Mouse (Mus musculus): Measurements from ENCODE around the gene Strn3. TPM values are rescaled to one million over a fixed set of nuclear protein-coding genes. Genes with fewer than 3 reads are reported as not detected.
"Not testable (repeated sequence)": the region's sequence is repeated elsewhere in the genome, so short reads cannot be mapped to it uniquely, and the experiment has no call there.

Gene Strn3
- total RNA-seq, 4 experiments from 2014 or later, result 78.4 to 95.1 (median 87.9) TPM

DNA sequence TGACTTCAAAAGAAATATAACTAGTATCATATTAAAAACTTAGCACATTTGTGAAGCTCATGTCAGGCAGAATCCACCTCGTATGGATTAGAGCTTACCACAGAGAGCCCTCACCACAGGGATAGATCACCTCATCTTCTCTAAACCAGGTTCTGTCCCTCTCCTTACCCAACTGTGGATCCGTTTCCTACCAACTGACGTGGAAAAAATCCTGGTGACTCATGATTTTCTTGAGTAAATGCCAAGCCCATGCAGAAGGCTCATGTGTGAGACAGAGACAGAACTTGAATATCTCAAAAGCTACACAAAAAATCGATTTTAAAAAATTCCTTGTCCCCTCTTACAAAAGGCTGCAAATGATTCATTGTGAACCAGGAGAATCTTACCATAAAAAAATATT is 85.6 kb downstream of the Strn3 start:
- no peak for DNase-seq

DNA sequence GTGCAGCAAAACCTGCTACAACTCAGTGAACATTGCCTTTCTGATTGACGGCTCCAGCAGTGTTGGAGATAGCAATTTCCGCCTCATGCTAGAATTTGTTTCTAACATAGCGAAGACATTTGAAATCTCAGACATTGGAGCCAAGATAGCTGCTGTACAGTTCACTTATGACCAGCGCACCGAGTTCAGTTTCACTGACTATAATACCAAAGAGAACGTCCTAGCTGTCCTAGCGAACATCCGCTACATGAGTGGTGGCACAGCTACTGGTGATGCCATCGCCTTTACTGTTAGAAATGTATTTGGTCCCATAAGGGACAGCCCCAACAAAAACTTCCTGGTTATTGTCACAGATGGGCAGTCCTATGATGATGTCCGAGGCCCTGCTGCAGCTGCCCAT is 88.4 kb downstream of the Strn3 start:
- DNase-seq, result no peak

DNA sequence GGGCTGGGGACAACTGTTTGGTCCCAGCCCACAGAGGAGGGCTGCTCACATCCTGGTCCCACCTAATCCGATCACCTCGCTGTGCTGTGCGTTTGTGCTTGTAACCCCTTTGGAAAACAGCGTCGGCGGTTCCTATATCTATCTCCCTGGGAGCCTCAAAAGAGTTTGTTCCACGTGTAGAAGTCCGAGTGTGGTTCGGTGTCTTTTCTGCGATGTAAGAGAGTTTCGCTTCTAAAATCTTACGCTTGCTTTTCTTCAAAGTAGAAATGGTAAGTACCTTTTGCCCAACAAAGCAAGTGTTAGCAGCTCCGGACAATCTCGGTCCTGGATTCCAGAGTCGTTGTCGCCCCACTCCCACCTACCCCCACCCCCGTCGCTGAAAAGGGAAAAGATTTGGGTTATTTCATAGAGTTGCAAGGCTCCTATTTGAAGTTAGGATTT is 97.6 kb downstream of the Strn3 start:
- no peak for DNase-seq

DNA sequence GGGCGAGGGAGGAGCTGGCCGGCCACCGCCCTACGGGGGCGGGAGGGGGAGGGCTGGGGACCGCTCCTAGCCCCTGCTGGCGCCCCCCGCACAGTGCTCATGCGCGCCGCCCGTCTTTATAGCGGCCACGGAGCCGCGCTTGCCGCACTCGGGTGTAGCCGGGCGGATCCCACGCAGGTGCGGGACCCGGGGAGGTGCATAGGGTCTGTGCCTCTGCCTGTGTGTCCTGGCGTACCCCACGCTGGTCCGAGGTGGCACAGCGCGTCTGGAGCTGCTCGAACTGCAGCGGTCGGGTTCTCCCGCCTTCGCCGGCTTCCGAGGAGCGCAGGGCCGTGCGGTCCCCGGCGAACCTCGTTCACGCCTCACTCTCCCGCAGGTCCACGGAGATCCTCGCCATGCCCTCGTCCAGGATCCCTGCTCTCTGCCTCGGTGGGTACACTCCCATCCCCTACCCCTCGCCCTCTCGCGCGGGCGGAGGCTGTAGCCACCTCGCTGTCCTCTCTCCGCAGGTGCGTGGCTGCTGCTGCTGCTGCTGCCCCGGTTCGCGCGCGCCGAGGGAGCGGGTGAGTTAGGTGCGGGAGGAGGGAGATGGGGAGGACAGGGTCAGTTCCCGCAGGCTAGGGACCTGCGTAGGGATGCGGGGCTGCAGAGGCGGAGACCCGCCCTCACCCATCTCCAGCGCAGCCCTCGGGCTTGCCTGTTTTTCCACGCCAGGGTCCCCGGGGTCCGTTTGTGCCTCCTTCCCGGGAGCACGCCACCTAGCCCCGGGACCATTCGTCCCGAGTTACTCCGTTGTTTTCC is 98.3 kb downstream of the Strn3 start, which contains the start of gene Coch:
Gene Coch, plus strand, starts transcription at position 113 of the 801 bp plus-strand sequence.
- no peak for DNase-seq

DNA sequence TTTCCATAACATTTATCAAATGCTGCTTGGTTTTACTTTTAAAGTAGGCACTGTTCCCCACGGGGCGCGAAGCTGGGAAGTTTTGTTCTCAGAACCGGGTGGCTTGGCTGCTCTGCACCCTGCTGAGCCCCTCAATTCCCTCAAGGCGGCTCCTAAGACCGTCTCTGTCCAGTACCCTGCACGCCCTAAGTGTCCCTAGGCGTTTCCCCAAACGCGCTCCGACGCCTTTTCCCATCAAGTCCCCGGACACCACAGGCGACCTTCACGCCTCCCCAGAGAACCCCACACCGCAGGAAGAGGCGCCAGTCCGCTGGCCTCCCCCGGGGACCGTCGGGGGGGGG is 98.8 kb downstream of the Strn3 start:
- DNase-seq, result no peak

DNA sequence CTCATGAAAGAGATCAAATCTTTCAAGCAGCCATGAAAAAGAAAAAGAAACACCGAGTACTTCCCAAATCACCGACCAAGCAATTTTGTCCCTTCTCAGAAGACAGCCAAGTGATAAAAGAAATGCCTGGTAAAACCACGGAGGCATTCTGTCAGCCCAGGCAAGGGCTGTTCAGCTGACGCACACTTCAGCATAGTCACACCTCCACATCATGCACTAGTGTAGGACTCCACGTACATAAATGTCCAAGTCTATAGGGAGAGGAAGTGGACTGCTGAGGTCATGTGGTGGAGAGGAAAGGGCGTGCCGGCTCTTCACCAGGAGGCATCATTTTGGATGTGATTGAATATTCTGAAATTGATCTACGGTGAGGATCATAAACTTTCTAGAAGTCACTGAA is 99.8 kb downstream of the Strn3 start:
- no peak for DNase-seq

DNA sequence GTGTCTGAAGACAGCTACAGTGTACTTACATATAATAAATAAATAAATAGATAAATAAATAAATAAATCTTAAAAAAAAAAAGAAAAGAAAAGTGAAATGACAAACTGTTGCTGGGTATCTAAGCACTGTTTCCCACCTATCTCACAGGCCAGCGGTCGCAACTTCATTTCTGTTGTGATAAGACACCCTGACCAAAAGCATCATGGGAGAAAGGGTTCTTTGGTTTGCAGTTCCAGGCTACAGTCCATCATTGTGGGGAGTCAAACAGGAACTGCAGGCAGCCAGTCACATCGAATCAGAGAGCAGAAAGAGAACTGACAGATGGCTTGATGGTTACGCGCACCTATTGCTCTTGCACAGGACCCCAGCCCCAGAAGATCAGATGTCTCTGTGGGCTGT is 102.4 kb downstream of the Strn3 start:
- DNase-seq, result no peak

DNA sequence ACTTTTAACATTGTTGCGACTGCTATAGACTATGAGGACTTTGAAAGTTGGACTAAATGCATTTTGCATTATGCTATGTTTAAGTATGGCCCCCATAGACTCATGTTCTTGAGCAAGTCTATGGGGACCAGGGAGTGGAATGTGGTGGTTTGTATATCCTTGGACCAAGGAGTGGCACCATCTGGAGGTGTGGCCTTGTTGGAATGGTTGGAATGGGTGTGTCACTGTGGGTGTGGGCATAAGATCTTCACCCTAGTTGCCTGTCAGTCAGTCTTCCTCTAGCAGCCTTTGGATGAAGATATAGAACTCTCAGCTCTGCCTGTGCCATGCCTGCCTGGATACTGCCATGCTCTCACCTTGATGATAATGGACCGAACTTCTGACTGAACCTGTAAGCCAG is 113.9 kb downstream of the Strn3 start:
- DNase-seq, result not testable (repeated sequence)

DNA sequence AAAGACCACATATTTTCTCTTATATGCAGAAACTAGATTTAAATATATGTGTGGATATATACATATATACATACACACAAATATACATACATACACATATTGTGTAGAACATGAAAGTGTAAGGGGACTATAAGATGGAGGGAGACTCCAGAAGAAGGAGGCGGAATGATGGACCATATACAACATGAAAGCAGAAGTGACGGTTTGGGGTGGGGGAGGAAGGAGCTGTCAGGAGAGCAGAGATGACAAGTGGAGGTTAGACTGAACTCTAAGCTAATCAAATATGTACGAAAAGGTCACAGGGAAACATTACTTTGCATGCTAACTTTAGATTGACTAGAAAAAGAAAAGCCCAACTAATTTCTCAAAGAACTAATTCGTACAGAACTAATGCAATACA is 119.0 kb downstream of the Strn3 start:
- DNase-seq, result no peak

DNA sequence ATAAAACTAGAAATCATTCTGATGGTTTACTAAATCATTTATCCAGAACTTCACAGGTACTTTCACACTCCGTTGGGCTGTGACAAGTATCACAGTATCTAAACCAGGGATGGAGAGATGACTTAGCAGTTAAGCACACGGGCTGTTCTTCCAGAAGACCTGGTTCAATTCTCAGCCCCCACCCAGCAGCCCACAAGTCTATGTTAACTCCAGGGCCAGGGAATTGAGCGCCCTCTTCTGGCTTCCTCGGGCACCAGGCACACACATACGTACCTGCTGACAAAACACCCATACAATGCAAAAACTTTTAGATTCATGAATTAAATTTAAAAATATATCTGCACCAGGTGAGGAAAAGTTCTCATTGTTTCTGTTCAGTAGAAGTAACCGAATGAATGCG is 121.8 kb downstream of the Strn3 start:
- DNase-seq, result no peak

DNA sequence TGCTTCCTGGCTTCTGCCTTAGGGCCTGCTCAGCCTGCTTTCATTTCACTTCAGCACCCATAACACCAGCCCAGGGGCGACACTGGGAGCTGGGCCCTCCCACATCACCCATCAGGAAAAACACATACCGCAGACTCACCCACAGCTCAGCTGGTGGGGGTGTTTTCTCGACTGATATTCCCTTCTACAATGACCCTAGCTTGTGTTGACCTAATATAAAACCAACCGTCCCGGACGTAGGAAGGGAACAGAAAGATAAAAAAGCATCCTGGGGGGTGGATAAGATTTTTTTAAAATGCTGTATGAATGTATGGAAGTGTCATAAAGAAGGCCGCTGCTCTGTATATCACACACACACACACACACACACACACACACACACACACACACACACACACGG is 122.2 kb downstream of the Strn3 start:
- DNase-seq, result no peak

DNA sequence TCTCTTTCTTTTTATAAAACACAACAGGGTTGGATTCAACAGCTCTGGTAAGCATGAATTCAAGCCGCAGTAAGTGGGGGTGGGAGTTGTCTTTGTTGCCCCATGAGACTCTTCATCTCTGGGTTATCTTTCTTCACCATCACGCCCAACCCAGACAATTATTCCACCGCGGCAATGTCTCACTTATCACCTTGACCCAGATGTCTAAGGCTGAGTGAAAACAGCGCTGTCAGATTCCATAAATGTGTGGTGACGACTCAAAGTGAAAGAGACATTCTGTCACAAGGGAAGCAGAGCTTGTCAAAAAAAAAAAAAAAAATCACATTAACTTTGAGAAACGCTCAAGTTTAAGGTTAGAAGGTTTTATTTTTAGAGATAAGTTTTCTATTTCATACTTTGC is 124.5 kb downstream of the Strn3 start:
- no peak for DNase-seq

DNA sequence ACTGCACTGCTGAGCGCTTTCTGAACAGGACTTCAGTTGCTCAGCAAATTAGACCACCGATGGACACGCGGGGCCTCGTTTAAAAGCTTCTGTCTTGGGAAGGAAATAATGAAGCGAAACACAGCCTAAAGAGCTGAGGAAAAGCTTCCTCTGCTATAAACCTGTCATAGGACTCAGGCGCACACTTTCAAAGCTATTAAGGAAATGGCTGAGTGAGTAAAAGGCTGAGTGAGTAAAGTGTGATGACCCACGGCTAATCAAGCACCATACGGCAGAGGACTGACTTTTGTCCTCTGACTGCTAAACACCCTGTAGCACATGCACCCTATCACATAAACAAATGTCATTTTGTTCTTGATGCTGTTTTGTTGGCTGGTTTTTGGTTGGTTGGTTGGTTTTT is 130.3 kb downstream of the Strn3 start:
- DNase-seq, result no peak

Other genes with a start within 250 kb of the Strn3 start
- 1 to 10 TPM in 2 of 4 experiments, under 1 TPM in 2; 0.12 to 8.4 (median 2.1) TPM for gene Coch, start 98.6 kb downstream of the Strn3 start, total RNA-seq (2022)
- 10 to 100 TPM; 23.6 to 25.1 (median 24.0) TPM for gene Ap4s1, start 864 bp downstream of the Strn3 start, total RNA-seq (2022)
- 100 to 1,000 TPM in 1 of 4 experiments, 10 to 100 TPM in 3; 89.8 to 101 (median 93.6) TPM for gene Hectd1, start 137.6 kb upstream of the Strn3 start, total RNA-seq (2022)

Measured in adrenal gland, adult 8-10 months (tissue).